Mouse (Mus musculus) cerebellum, postnatal 36 days (tissue): ENCODE results near the gene Nr0b1.

Experiments
- DNase-seq, 2 experiments: peaks; one replicate each; pipeline ENCODE4 v3.0.0; 2021 to 2022; ENCODE audit warnings: mixed read lengths in 2 of 2

The Nr0b1 gene

DNA sequence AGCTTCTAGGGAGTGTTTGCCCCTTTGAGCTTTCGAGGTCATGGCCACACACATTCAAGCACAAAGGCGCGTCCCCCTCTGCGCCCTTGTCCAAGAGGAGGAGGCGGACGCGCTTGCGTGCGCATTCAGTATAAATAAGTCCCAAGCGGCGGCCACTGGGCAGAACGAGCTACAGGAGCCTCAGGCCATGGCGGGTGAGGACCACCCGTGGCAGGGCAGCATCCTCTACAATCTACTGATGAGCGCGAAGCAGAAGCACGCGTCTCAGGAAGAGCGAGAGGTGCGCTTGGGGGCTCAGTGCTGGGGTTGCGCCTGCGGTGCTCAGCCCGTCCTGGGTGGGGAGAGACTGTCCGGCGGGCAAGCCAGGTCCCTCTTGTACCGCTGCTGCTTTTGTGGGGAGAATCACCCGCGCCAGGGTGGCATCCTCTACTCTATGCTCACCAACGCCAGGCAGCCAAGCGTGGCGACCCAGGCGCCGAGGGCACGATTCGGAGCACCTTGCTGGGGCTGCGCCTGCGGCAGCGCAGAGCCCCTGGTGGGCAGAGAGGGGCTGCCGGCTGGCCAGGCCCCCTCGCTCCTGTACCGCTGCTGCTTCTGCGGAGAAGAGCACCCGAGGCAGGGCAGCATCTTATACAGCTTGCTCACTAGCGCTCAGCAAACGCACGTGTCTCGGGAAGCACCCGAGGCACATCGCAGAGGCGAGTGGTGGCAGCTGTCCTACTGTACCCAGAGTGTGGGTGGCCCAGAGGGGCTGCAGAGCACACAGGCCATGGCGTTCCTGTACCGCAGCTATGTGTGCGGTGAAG is at the start of gene Nr0b1:
TSS of gene Nr0b1 (plus strand) at position 151 of the 806 bp plus-strand sequence.
- DNase-seq: no peak

DNA sequence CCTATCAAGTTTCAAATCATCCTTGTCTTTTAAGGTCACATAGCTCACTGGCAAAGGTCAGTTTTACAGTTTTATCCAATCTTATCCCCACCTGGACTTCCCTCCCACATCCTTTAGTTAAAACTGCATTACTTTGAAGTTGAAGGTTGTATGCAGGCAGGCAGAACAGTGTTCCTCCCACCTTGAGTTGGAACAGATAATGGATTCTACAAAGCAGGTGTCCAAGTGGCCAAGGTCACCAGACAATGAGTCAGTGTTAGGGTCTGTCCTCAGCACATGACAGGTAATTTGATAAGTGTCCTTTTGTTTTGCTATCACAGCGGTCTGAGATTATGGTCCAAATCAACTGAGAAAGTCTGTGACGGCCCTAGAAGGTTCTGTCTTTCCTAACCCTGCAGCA is 4.3 kb upstream of the Nr0b1 start:
- DNase-seq: no peak

DNA sequence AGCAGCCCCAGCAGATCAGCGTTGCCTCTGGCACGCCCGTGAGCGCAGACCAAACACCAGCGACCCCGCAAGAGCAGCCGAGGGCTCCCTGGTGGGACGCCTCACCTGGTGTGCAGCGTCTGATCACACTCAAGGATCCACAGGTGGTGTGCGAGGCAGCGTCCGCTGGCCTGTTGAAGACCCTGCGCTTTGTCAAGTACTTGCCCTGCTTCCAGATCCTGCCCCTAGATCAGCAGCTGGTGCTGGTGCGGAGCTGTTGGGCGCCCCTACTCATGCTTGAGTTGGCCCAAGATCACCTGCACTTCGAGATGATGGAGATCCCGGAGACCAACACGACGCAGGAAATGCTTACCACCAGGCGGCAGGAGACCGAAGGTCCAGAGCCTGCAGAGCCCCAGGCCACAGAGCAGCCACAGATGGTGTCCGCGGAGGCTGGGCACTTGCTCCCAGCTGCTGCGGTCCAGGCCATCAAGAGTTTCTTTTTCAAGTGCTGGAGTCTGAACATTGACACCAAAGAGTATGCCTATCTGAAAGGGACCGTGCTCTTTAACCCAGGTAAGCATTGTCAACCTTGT is 943 bp downstream of the Nr0b1 start:
- DNase-seq: no peak

DNA sequence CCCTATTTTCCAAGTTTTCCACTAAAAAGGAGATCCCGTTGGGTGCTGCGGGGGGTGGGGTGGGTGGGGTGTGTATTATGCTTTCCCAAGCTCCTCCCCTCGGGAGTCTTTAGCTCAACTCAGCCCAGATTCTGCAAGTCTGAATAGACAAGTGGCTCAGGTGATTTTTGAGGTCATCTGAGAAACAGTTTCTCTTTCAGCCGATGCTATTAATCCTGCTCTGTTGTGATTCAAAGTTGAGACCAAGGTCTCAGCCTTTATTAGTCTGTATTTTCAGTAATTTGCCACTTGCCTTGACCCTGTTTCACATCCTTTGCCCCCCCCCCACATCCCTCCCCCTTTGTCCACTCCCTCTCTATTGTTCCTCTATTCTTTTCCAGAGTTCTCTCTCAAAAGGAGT is 1.8 kb downstream of the Nr0b1 start:
- no peak for DNase-seq

DNA sequence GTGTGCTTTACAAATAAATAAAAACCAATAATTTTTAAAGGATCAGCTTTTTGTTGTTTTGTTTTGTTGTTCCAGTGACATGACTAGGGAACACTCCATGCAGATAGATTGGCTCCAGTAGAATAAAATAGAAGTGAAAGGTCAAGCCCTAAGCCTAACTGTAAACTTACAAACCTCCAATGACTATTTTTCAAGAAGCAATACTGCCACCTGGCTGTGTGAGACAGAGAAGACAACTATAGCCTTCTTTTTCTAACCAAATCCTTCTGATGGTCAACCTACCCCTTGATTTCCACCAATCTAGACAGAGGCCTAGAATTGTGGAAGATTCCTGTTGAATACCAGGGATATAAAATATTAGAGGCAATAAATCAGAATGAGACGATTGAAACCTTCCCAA is 45.7 kb downstream of the Nr0b1 start:
- no peak for DNase-seq
